Mouse (Mus musculus) kidney, postnatal 4 days (tissue): ENCODE measurements at regions not wholly inside any gene's neighbourhood (a gene's known extent, or its start where the extent isn't known, plus 50 kb on each side); places are given as distances from the start of the nearest gene placed in this dataset.
A peak's percentile ranks its signal among the peaks of the same experiment; 100 is the strongest.

Experiments used
- DNase-seq, 2 experiments: peaks; one replicate each; pipeline ENCODE4 v3.0.0; 2021; ENCODE audit warnings: mixed read lengths in 2 of 2

DNA sequence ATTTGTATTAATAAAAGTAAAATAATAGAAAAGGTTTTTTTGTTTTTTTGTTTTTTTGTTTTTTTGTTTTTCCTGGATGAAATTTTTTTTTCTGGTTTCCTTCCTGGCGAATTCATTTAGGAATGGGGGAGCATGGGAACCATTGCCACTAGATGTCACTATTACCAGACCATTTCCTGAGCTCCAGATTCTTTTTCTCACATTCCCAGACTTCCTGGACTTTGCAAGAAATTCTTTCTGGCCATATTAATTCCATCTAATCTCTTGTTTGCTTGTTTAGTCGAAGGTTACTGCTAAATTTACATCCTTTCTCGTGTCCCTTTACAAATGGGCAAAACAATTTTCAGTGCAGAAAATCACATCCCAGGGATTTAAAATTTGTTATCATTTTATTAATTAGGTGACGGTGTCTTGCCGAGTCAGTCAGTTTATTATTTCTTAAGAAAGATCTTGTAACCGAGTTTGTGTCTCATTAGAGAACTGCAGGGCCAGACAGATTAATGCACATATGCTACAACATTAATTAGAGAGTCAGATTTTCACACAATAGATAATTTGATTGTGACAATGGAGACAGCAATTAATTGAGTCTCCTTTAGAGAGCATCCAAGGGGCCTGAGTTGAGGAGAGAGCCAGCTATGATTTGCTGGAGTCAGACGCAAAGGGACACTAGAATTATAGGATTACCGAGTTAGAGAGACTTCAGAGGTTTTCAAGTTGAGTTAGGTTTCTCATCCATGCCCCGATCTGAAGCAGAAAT lies 1702.5 kb upstream of the Tenm2 start:
- DNase-seq: peak; percentile 1 to 2
